Mouse (Mus musculus) testis, postnatal 14 days (tissue): ENCODE measurements around the gene Col11a1.

Experiments used
- DNase-seq: peaks from one replicate; pipeline ENCODE4 v3.0.0; 2021; ENCODE audit warnings: low spot score

Gene Col11a1

DNA sequence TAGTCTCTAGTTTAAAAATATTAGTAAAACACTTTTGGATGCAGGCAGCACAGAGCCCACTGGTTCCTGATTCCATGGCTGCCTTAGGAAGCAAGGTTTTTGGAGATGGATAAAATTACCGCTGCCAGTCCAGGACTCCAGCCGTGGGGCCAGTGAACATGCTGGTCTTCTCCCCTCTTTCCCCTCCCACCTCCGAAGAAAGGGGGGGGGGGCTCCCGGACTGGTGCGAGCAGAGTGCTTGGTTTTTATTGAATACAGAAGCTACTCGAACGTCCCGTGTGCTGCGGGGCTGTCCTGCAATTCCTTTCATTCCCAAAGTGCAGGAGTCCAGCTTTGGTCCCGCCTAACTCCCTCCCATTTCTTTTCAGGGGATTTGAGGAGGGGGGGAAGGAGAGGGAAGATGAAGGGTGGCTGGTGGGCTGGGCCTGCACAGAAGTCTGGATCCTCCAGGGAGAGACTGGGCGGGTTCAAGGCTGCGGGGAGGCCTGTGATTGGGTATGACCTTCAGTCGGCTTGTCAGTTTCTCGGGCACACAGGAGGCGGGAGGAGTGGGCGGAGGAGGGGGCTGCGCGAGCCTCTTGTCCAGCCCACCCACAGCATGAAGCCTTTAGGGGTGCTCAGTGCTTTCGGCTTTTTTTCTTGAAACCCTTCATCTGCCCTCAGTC is at the start of gene Col11a1:
Col11a1 (plus strand) TSS at position 570 of the 665 bp plus-strand sequence.
- peak; percentile 60 for DNase-seq

DNA sequence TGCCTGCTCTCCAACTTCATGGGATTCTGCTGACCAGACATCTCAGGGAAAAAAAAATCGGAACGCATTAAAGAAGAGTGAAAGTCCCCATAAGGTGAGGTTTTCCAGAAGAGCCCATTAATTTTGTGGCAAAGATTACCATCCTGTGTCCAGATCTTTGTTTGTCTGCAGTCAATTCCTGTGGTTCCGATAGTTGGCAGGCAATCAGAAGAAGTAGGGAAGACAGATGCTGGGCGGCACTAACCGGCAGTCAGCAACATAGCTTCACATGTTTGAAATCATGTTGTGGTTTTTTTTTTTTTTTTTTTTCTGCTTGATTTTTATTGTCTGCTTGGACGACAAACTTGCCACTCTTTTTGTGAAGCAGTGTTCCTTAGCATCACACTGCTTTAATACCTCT is 39.4 kb upstream of the Col11a1 start:
- DNase-seq = no peak

DNA sequence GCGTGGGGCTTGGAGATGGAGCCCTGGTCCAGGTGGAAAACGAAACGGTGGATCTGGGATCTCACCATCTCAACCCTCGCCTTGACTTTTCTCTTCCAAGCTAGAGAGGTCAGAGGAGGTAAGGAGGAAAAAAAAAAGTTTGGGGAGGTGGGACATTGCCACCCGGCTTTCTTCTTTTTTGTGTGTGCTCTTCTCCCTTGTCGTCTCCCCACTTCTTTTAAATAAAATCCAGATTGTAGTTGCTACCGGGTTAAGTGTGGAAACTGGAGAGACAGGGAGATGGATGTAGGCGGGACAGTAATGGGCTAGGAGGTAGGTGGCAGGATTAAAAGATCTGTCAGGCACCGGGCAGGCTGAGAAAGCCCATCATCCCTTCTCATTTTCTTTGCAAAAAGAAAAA is 546 bp downstream of the Col11a1 start:
- no peak for DNase-seq

DNA sequence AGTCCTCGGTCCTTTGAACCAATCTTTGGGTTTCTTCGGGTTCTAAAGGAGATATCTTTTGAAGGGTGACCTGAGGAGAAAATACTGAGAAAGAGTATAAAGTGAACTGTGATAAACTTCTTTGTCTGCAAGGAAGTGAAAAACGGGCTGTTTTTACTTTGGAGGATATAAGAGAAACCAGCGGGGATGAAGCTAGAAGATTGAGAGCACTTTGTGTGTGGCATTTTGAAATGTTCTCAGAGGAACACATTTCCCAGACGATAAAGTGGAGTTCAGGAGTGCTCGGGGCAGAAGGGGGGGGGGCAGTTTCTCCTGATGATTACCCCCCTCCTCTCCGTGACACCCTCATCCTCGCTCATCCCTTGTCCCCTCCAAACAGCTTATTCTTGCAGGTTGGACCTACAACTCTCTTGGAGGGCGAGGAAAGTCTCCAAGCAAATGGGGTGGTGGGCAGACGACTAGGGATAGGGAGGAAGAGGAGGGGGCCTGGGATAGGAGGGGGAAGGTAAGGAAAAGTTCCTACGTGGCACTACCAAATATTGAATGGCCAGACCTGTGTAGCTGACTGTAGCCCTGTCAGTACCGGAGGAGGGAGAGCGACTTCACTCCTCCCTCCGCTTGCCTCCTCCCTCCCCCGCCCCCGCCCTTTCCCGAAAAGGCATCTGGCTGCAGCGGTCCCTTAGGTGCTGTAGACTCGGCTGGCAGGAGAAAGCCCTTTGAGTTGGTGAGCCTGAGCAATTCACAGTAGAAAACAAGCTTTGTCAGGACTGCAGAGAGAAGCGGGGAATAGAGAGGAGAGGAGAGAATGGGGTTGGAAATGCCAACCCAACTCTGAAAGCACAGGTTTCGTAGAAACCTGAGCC is 1.2 kb downstream of the Col11a1 start:
- DNase-seq = no peak

DNA sequence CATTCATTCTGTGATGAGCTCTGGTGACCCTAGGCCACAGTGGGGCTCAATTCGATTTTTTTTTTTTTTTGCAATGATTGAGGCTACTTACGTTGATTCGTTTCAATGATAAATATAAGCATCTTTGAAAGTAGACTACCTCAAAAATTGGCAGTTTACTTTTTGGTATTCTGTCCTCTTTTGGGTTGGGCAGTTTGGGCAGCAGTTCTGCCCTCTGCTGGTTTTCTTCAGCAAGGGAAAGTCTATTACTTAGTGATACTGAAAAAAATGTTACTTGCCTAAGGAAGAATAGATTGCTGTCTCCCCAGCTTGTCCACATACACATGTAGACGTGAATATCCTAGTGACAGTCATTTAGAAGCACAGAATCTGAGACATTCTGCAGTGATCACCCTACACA is 2.0 kb downstream of the Col11a1 start:
- no peak for DNase-seq

DNA sequence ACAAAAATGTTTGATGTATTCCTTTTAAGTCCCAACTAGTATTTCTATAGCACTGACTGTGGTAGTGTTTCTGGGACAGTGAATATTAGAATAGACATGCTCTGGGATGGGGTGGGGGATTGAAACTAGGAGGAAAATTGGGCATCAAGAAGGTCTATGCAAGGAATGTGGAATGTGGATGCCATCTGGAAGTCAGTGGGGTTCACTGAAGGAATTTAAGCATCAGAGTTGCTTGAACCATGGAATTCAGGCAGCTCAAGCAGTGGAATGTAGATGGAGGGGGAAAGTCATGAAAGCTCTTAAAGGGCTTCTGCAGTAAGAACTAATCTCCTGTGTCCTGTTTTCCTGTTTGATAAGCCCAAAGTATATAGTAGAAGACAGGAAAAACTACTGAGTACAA is 22.1 kb downstream of the Col11a1 start:
- no peak for DNase-seq

DNA sequence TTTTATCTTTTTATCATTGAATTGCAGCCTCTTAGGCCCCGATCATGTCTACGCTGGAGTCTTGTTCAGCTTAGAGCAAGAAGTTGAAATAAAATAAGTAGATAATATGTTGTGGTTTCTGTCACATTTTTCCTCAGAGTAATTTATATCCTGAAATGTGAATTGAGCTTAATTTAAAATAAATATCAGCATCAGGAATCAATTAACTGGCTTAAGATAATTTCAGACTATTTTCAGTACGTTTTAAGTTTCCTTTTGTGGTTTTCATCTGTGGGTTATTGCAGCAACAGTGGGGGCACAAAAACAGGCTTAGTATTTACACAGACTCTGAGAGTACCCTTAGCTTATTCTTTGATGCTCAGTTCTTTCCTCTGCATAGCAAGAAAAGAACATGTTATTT is 23.2 kb downstream of the Col11a1 start:
- DNase-seq = no peak

DNA sequence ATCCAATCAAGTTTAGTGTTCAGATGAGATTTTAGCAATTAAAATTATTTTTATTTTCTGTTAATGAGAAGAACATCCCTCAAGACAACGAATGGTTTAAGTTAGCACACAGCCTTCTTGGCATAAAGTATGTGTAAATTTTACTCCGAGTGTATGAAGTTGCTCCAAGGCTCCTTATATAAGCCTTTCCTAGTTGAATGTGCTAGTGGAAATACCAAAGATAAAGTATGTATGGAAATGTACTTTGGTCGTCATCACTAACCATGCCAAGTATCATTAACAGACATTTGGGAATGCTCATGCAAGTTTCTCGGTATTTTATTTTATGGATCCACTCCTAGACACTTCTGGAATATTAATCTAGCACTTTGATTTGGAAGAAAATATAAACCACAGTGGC is 34.8 kb downstream of the Col11a1 start:
- DNase-seq = no peak

DNA sequence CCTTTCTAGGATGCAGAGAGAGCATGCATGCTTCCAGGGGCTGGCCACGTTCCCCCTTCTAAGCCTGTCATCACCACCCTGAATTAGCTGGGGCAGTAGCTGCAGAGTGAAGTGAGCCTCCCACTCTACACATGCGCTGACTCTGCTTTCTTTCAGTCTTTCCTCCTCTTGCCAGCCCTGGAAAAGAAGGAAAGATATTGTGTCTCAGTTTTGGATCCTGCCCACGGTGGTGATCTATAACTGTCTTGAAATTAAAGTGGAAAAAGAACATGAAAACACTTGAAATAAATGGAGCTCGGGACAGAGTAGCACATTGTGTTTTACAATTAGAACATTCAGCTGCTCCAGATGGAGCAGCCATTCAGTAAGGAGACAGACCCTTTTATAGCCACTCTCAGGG is 35.2 kb downstream of the Col11a1 start:
- no peak for DNase-seq

DNA sequence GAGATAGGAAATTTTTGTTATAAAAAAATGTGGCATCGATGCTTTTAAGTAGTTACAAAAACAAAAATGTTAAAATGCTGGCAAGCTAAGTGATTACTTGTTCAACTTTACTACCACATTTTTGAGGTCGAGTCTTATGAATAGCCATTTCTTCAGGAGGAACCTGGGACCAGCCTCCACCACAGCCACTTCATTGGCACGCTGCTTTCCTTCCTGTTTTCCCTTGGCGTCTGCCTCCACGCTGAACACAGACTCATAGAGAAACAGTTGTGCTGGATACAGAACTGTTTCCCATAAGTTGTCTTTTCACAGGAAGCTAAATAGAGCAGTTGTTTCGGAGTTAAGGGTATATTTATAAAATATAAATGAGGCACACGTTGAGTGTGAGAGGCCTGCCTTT is 69.0 kb downstream of the Col11a1 start:
- no peak for DNase-seq

DNA sequence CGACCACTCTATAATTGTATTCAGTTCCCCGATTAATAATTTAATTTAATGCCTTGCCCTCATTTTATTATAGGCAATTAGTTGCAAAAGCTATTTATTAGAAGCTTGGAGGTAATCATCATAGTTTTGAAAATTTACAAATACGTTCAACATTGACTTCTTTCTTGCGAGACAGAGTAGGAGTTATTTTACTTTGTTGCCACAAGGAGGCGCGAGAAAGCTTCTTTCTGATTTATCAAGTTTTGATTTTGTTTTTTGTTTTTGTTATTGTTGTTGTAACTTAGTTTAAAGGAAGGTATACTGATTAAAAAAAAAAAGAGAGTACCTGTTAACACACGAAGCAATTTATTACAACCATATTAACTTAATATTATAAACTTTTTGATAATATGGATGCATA is 76.8 kb downstream of the Col11a1 start:
- no peak for DNase-seq

DNA sequence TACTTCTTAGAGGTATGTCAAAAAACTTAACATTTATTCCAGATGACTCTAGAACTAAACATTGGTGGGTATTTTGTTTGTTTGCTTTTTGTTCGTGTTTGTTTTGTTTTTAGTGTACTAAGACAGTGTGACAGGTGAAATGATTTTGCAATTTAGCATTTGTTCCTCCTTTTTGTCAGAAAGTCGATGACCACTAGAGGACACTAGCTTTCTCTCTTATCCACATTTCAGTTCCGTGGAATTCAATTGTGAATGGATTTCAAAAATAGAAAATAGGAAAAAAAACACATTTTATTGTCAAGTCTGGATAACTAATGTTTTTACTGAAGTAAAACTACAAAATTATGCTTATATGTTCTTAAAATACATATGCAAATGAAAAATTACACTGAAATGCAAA is 116.8 kb downstream of the Col11a1 start:
- no peak for DNase-seq

DNA sequence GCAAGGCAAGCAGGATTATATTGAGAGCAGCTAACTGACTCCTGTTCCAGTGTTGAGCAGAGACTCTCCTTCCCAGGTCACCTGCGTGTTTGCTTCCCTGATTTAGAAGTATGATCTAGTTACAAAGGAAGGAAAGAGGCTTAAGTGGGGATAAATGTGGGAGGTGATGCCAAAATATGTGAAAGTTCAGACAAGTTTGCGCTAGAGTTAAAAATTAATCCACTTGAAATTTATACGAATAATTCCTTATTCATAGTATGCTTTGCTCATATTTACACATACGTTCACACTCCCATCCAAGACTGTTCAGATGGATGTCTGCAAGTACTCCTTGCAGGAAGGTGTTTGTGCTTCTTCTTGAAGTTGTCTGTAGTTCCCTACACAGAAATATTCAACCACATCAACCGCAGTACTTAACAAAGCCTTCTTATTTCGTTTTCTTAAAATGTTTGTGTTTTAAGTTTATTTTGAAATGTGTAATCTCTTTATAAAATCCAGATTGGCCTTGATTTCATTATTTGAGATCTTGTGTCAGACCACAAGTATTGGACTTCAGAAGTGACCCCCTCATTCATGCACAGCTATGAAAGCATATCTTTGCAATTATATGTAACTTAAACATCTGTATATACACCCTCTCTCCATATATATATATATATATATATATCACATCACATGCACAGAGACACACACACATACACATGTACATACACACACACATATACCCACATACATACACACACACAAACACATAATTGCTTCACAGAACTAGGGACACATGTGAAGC is 167.8 kb downstream of the Col11a1 start:
- no peak for DNase-seq

DNA sequence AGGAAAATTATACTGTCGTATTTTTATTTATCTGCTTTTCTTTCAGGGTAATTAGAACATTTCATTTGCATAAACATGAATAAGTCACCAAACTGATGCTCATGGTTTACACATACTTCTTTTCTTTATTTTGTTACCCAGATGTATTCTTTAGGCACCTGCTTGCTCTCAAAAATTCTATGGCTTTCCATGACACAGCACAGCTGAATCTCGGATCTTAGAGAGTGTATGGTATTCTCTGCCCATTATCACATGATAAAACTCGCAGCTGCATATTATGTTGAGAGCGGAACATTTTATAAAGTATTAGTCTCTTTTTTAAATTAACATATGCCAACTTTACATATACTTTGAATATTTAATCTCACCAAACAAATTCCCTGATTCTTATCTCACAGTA is 181.9 kb downstream of the Col11a1 start:
- no peak for DNase-seq

DNA sequence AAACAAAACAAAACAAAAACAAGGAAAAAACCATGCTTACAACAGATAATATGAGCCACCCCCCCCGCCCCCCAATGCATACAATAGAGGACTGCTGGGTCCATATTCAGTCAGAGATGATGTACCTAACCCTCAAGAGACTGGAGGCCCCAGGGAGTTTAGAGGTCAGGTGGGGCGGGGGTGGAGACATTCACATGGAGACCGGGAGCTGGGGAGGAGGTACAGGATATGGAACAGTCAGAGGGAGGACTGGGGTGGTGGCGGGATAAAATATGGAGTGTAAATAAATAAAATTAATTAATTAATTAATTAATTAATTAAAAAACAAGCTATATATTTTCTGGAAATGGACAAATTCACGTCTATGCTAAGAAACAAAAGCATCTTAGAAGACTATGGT is 185.8 kb downstream of the Col11a1 start:
- DNase-seq = no peak

DNA sequence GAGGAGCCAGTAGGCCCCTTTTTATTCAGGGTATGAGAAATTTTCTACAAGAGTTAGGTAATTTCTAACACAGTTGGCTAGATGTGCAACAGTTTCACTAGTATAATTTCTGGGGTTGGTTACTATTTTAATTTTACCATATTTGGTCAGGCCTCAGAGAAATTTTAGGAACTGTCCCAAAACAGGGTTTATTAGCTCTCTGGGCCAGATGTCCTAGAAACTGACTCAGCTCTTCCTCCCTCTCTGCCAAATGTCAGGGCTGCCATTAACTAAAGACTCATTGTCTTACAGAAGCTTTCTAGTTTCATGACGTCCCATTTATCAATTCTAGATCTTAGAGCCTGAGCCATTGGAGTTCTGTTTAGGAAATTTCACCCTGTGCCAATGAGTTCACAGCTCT is 199.2 kb downstream of the Col11a1 start:
- DNase-seq = no peak
